Mouse (Mus musculus) midbrain, embryonic 10.5 days (tissue): ENCODE measurements around the gene Pdgfb. TPM values are rescaled to one million over a fixed set of nuclear protein-coding genes. Genes with fewer than 3 reads are reported as not detected.
A peak's percentile ranks its signal among the peaks of the same experiment; 100 is the strongest.

Source experiments
- DNase-seq: peaks from one replicate; pipeline ENCODE4 v3.0.0-alpha.2; 2017; ENCODE audit warnings: low spot score
- H3K27ac ChIP-seq: fragments of 300-500 bp; sonication (generic); replicated peaks from 2 replicates; pipeline ENCODE4 v1.5.1; 2016; ENCODE audit warnings: mild to moderate bottlenecking
- H3K27me3 ChIP-seq: fragments of 300-500 bp; sonication (generic); 2 replicates; pipeline ENCODE4 v1.6.1; 2016; ENCODE audit warnings: low read depth, mild to moderate bottlenecking; ENCODE audit not compliant: poor library complexity, severe bottlenecking
- H3K36me3 ChIP-seq: fragments of 300-500 bp; sonication (generic); 2 replicates; pipeline ENCODE4 v1.6.1; 2016; ENCODE audit warnings: mild to moderate bottlenecking, moderate library complexity
- H3K4me1 ChIP-seq: fragments of 300-500 bp; sonication (generic); 2 replicates; pipeline ENCODE4 v1.6.1; 2016
- H3K4me3 ChIP-seq: fragments of 300-500 bp; sonication (generic); 2 replicates; pipeline ENCODE4 v1.5.1; 2016; ENCODE audit warnings: mild to moderate bottlenecking, moderate library complexity
- H3K9me3 ChIP-seq: fragments of 300-500 bp; sonication (generic); replicated peaks from 2 replicates; pipeline ENCODE4 v1.6.1; 2016; ENCODE audit warnings: mild to moderate bottlenecking
- WGBS: fragments of 180-500 bp; shearing (Covaris S2); methylation state at CpG from one replicate; pipeline ENCODE4 v1.1.7; 2016; 5-methylcytosine and 5-hydroxymethylcytosine counted together
- microRNA-seq: library from miRNA; unstranded; fragments of <30 nt; microRNA quantifications from one replicate; pipeline ENCODE4, GENCODE M21; 2017
- polyA plus RNA-seq: library from polyadenylated mRNA; unstranded; fragments of >200 nt; fragmentation: Nextera tagmentation; extraction: Ambion mirVana; gene quantifications from 2 replicates; pipeline ENCODE4 v1.2.1, GENCODE M21; 2016

Gene Pdgfb
- polyA plus RNA-seq, 1 experiment from 2014 or later: 1.7 TPM

- 14% methylated on average over 4 of the region's 4 CpGs for WGBS
- peak; percentile 88 for DNase-seq
- H3K9me3 ChIP-seq: no peaks in the 10 kb centered on the region
- no peaks in the 10 kb centered on the region for H3K36me3 ChIP-seq
- peaks cover 27% of the 10 kb centered on the region for H3K4me1 ChIP-seq
- H3K27me3 ChIP-seq: peaks cover 5% of the 10 kb centered on the region; the same call in 1 of the 2 replicates
- H3K4me3 ChIP-seq: no peak overlapping the region
- H3K27ac ChIP-seq: no peak overlapping the region
Measured at GRCm38 (mm10) chr15:79946022-79946421, 68.8 kb downstream of the Pdgfb start.

Small RNA genes within 50 kb of the gene (microRNA-seq; reads per million reads assigned to microRNA genes)
- gene Mir7213: 2.4 reads per million

Other genes with a start within 250 kb of the Pdgfb start
- 63.9 and 81.5 TPM in 2 replicates for gene Dnal4, start 237.1 kb downstream of the Pdgfb start, polyA plus RNA-seq
- 2.2 and 3.4 TPM in 2 replicates for gene Nptxr, start 210.2 kb downstream of the Pdgfb start, polyA plus RNA-seq
- gene Npcd, start 180.7 kb downstream of the Pdgfb start, polyA plus RNA-seq: 0.16 TPM in 1 of 2 replicates, not detected in the other
- 24.0 and 30.4 TPM in 2 replicates for gene Cbx6, start 180.3 kb downstream of the Pdgfb start, polyA plus RNA-seq
- 6.2 and 8.5 TPM in 2 replicates for gene Apobec3, start 123.3 kb downstream of the Pdgfb start, polyA plus RNA-seq
- gene Cbx7, start 43.9 kb downstream of the Pdgfb start, polyA plus RNA-seq: 2.9 and 3.5 TPM in 2 replicates
- 7.3 and 7.7 TPM in 2 replicates for gene Syngr1, start 76.4 kb upstream of the Pdgfb start, polyA plus RNA-seq
- 866 and 996 TPM in 2 replicates for gene Rpl3, start 76.9 kb upstream of the Pdgfb start, polyA plus RNA-seq
- gene Tab1, start 118.2 kb upstream of the Pdgfb start, polyA plus RNA-seq: 40.0 and 48.9 TPM in 2 replicates
- 5.9 and 7.8 TPM in 2 replicates for gene Mgat3, start 158.7 kb upstream of the Pdgfb start, polyA plus RNA-seq
- gene Mief1, start 219.0 kb upstream of the Pdgfb start, polyA plus RNA-seq: 39.7 and 45.1 TPM in 2 replicates
- gene AC140267.1, start 220.9 kb upstream of the Pdgfb start, polyA plus RNA-seq: 5.0 and 6.8 TPM in 2 replicates
- gene Atf4, start 240.2 kb upstream of the Pdgfb start, polyA plus RNA-seq: 114 and 118 TPM in 2 replicates
- 61.7 and 69.7 TPM in 2 replicates for gene Rps19bp1, start 249.3 kb upstream of the Pdgfb start, polyA plus RNA-seq